Mouse (Mus musculus) heart, postnatal 25 days (tissue): ENCODE results near the gene Serpina7. TPM values are rescaled to one million over a fixed set of nuclear protein-coding genes. Genes with fewer than 3 reads are reported as not detected.

ENCODE experiments used
- DNase-seq: peaks from one replicate; pipeline ENCODE4 v3.0.0; 2022; ENCODE audit warnings: low spot score
- intact Hi-C: fragments of 180-260 bp; cut with DNase I; formaldehyde crosslinking; loops from one replicate; pipeline ENCODE4 v1.15.1; 2025
- total RNA-seq, 2 experiments: library from RNA; stranded (reverse); gene quantifications; 2 replicates each; pipeline ENCODE4 v1.2.3; 2021

Serpina7 gene
- total RNA-seq = not detected

DNA sequence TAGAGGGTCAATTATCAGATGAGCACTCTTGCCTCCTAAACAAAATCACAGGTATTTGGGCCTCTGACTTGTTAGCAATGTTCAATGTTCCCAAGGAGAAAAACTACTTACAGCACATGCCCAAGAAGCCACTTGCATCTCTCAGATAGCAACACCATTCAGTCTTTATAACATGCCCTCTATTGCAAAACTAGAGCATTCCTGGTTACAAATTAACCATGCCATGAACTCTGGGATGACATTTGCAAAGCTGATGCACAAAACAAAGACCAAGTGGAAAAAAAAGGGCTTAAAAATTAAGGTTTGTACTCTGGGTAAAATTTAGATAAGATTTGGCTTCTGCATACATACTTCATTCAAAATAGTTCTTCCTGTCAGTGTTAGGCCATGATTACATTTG, at the start of gene Serpina7:
TSS of gene Serpina7 (minus strand) at position 160 of the 400 bp plus-strand sequence.
- intact Hi-C loops = no loop called here
- DNase-seq = no peak

DNA sequence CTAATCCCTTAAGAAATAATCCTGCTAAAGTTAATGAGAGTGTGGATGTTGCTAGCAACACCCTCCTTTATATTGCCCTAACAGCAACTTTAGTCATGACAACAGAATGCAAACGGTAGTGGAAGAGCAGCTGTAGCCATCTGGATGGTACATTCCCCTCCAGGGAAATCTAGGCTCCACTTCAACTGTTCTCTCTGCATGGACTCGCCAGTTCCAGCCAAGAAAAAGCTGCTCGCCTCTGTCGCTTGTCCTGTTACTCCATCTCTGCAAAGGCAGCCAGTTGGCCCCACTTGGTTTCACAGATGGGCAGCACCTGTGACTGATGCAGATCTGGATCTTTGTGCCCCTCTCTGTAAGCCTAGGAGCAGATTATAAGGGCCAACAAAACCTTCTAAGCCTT, 49.0 kb upstream of the Serpina7 start:
- intact Hi-C loops = no loop called here
- no peak for DNase-seq

DNA sequence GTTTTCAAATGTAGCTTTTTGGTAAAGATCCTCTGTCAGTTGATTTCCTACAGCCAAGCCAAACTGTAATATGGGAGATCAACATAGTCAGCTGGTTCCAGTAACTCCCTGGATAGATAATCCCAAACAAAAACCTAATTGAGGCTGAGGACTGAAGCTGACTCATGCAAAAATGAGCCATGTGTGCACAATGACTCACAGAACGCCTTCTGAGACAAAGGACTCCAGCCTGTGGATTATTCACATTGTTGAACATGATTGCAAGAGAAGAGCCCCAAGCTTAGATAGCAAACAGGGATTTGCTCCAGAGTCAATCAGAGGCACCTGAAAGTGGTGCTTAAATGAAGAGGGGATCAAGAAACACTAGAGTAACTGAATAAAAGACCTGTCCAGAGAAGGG, 12.2 kb upstream of the Serpina7 start:
- no peak for DNase-seq
- intact Hi-C loops = no loop called here

DNA sequence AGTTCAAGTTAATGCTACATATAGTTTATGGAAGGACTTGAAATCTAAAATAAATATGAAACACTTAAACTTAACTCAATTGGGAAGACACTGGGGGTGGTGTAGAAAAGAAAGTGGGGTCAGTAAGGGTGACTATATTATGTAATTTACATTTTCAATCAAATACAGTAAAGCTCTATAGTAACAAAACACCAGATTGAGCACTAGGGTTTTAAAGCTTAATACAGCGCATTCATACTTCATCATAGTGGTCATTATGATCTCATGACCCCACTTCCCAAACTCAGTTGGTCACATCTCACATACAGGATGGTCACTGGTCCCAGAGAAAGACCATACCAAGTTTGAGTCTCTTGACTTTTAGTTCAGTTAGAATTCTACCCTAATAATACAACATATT, 907 bp upstream of the Serpina7 start, which contains the start of gene 4930513O06Rik:
TSS of gene 4930513O06Rik (plus strand) at position 301 of the 400 bp plus-strand sequence.
- no peak for DNase-seq
- intact Hi-C loops = no loop called here

DNA sequence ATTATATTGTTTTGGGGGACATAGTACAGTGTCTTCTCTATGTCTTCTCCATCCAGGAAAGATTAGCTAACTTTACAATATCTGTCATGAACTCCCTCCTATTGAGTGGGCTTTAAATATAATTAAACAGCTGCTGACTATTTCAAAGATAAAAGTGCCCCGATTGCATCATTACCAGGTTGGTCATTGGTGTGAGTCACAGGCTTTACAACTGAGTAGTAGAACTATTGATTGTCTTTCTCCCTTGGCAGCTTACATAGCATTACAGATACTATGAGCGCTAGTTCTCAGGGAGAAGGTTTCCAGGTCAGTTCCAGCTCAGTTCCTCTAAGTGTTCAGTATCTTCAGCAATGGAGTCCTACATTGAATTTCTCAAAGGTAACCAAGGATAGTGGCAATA, 6.5 kb downstream of the Serpina7 start:
- intact Hi-C loops = no loop called here
- no peak for DNase-seq

DNA sequence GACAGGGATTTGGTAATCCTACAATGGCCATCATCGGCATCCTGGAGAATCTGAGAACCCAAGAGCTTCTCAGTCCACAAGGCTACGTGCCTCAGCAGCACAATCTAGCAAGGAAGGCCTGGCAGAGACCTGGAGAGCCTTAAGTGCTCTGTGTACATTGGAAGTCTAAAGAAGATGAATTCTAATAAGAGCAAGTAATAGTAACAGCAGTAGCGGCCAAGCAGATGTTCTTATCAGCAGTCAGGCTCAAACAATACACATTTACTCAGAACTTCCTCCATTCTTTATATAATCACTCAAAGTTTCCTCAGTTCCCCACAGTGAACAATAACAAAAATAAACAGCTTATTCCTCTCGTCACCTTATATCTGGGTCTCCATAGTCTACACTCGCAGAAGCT, 21.0 kb downstream of the Serpina7 start:
- no peak for DNase-seq
- intact Hi-C loops = no loop called here

DNA sequence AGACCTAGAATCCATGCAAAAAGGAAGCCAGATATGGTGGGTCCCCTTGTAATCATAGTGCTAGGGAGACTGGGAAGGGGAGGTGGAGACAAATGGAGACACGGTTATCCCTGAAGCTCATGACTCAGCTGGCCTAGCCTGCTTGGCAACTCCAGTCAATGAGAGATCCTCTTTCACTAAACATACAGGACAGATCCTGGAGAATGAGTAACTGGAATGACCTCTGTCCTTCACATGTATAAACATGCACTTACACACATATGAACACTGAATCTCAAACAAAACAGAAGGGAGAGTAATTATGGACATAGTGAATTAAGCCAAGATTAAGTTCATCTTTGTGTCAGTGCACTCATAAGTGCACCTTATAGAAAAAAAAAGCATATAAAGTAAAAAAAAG, 31.9 kb downstream of the Serpina7 start:
- DNase-seq = no peak
- intact Hi-C loops = no loop called here

DNA sequence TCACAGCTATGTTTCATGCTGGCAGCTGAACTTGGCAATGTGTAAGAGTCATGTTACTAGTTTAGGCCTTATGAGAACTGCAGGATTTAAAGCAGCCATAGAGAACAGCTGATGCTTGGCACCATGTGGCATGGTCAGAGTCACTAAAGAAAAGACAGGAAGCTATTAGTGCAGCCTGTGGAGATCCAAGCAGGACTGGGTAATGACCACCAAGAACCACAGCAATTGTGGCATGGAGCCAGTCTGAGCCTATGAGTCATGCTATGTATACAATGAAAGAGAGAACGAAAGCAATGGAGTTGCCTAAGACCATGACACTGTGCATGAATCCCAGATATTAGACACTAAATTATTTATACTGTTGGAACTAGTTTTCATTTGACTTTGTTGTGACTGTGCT, 33.1 kb downstream of the Serpina7 start:
- DNase-seq = no peak
- intact Hi-C loops = no loop called here

DNA sequence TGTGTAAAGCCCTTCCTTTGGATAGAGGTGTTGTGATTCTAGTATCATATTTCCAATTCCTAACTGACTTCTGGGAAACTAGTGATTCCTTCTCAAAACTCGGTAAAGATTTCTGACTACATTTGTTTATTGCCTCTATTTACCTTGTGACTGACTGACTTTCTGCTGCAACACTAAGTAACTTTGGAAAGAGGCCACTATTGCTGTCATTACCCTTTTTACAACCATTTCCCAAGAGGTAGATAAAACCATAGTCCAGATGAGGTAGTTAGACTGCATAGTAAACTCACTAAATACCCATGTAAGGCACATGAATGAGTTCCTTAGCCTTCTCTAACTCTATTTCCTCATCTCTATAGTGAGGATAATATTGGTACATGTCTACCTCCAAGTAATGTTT, 43.9 kb downstream of the Serpina7 start:
- no peak for DNase-seq
- intact Hi-C loops = no loop called here

DNA sequence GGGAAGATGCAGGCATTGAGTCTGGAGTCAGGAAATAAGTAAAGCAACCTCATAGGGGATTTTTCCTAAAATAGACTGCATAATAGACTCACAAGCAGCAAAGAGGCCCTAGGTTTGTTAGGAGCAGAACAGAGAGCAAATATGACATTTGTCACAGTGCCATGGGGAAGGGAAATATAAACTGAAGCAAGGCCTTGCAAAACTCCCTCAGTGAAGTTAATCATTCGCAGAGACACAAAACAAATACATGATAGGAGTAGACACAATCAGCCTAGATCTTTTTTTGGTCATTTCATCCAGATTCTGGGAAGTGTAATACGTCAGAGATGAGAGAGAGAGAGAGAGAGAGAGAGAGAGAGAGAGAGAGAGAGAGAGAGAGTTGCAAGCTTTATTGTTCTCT, 45.7 kb downstream of the Serpina7 start:
- no peak for DNase-seq
- intact Hi-C loops = no loop called here

DNA sequence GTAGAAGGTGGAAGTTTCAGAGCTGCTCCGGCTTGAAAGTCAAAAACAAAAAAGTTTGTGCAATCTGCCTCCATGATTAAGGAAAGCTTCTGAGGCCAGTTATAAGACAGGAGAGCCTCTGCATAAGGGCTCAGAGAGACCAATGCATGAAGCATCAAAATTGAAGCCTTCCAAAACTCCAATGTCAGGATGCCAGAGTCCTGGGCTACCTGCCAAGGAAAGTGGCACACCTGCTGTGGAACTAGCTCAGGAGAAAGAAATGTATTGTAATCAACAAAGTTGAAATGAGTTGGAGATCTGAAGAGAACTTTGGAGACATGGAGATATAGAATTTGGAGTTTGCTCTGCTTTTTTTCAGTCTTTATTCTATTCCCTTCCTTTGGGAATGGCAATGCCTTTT, 47.4 kb downstream of the Serpina7 start:
- intact Hi-C loops = no loop called here
- no peak for DNase-seq

Other genes starting within 250 kb of the Serpina7 start
- 1 to 10 TPM; 1.4 to 1.5 TPM for gene Nrk, start 170.8 kb downstream of the Serpina7 start, total RNA-seq
- gene 4930513O06Rik, start 1.0 kb upstream of the Serpina7 start, total RNA-seq = not detected
- not detected for gene 4933428M09Rik, start 94.0 kb upstream of the Serpina7 start, total RNA-seq
- gene Mum1l1, start 124.8 kb upstream of the Serpina7 start, total RNA-seq = 1 to 10 TPM; 2.1 to 2.4 TPM
- not detected for gene Trap1a, start 248.4 kb upstream of the Serpina7 start, total RNA-seq